Mouse (Mus musculus) embryonic facial prominence, embryonic 10.5 days (tissue): ENCODE results near the gene Olfr1217. TPM values are rescaled to one million over a fixed set of nuclear protein-coding genes. Genes with fewer than 3 reads are reported as not detected.
"Not testable (repeated sequence)": the region's sequence is repeated elsewhere in the genome, so short reads cannot be mapped to it uniquely, and the experiment has no call there.

Experiments
- DNase-seq: peaks from one replicate; pipeline ENCODE4 v3.0.0-alpha.2; 2017; ENCODE audit warnings: low spot score
- H3K27ac ChIP-seq: fragments of 300-500 bp; sonication (generic); replicated peaks from 2 replicates; pipeline ENCODE4 v1.5.1; 2016; ENCODE audit warnings: mild to moderate bottlenecking
- H3K27me3 ChIP-seq: fragments of 300-500 bp; sonication (generic); replicated peaks from 2 replicates; pipeline ENCODE4 v1.6.1; 2016; ENCODE audit warnings: low read depth, mild to moderate bottlenecking; ENCODE audit not compliant: poor library complexity, severe bottlenecking
- H3K36me3 ChIP-seq: fragments of 300-500 bp; sonication (generic); replicated peaks from 2 replicates; pipeline ENCODE4 v1.6.1; 2016; ENCODE audit warnings: mild to moderate bottlenecking, moderate library complexity
- H3K4me1 ChIP-seq: fragments of 300-500 bp; sonication (generic); 2 replicates; pipeline ENCODE4 v1.6.1; 2016
- H3K4me3 ChIP-seq: fragments of 300-500 bp; sonication (generic); 2 replicates; pipeline ENCODE4 v1.5.1; 2016; ENCODE audit warnings: mild to moderate bottlenecking, moderate library complexity
- H3K9me3 ChIP-seq: fragments of 300-500 bp; sonication (generic); 2 replicates; pipeline ENCODE4 v1.6.1; 2016; ENCODE audit warnings: mild to moderate bottlenecking
- WGBS: fragments of 180-500 bp; shearing (Covaris S2); methylation state at CpG from one replicate; pipeline ENCODE4 v1.1.7; 2016; 5-methylcytosine and 5-hydroxymethylcytosine counted together
- polyA plus RNA-seq: library from polyadenylated mRNA; unstranded; fragments of >200 nt; fragmentation: Nextera tagmentation; extraction: Ambion mirVana; gene quantifications from 2 replicates; pipeline ENCODE4 v1.2.1, GENCODE M21; 2016

The Olfr1217 gene
- not detected in 2 replicates for polyA plus RNA-seq

DNA sequence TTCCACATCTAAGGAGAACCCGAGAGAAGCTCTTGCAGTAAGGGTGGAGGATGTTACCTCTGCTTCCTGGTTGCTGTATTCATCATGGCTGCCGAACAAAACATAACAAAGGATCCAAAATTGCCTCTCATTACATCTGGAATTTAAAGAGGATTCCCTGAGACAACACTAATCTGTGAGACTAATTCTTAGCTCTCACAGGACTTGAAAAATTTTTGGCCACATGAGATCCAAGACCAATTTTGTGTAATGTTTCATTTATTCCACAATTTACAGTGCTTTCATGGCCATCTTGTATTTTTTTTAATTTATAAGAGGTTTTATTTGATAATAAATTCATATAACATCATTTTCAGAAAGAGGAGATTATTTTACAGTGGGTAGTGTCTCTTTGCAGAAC lies at the start of gene Olfr1217:
Olfr1217 (minus strand) TSS at position 101 of the 400 bp plus-strand sequence.
- DNase-seq = no peak
- H3K27ac ChIP-seq = no peak within 1 kb of the TSS
- H3K36me3 ChIP-seq = no peaks in the 10 kb centered on the region
- 80% methylated on average over 2 of the region's 2 CpGs for WGBS
- no peaks in the 10 kb centered on the region for H3K27me3 ChIP-seq
- no peaks in the 10 kb centered on the region for H3K9me3 ChIP-seq
- no peaks in the 10 kb centered on the region for H3K4me1 ChIP-seq
- H3K4me3 ChIP-seq = no peak within 1 kb of the TSS

DNA sequence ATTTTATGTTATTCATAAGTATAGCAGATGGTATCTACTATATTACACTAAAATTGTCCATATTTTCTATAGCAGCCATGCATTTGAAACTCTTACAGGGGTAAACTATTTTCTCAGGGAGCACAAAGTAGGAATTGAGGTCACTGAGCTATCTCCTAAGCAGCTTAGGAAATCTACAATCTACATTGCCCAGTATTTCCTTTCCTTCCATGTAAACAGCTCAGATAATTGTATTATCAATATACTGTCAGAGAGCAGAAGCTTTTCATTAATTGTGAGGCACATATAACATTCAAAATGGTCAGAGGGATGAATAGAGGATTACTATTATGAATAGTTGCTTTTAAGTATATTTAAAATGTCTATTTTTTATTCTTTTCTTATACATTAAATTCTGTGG lies 49.6 kb upstream of the Olfr1217 start:
- H3K36me3 ChIP-seq = no peaks in the 10 kb centered on the region
- no peaks in the 10 kb centered on the region for H3K4me1 ChIP-seq
- DNase-seq = no peak
- H3K9me3 ChIP-seq = no peaks in the 10 kb centered on the region
- no peak overlapping the region for H3K27ac ChIP-seq
- H3K4me3 ChIP-seq = no peak overlapping the region
- H3K27me3 ChIP-seq = no peaks in the 10 kb centered on the region

DNA sequence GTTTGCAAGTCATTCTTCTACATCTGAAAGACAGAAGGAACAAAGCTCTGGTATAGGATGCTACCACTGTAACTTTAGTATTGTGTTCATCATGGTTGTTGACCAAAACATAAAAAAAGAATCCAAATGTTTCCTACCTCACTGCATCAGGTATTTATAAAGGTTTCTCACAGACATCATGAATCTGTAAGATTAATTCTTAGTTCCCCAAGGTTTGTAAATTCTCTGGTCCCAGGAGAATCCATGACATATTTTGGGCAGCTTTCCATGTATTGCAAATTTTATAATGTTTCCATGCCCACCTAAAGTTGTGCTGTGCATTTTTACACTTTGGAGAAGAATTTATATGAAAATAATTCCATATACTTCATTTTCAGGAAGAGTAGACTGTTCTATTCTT lies 29.2 kb upstream of the Olfr1217 start, which contains the start of gene Olfr1218:
Olfr1218 (minus strand) TSS at position 101 of the 400 bp plus-strand sequence.
- DNase-seq = no peak
- no peaks in the 10 kb centered on the region for H3K36me3 ChIP-seq
- H3K27ac ChIP-seq = no peak within 1 kb of the TSS
- H3K4me3 ChIP-seq = no peak within 1 kb of the TSS
- no peaks in the 10 kb centered on the region for H3K9me3 ChIP-seq
- H3K27me3 ChIP-seq = no peaks in the 10 kb centered on the region
- no peaks in the 10 kb centered on the region for H3K4me1 ChIP-seq

DNA sequence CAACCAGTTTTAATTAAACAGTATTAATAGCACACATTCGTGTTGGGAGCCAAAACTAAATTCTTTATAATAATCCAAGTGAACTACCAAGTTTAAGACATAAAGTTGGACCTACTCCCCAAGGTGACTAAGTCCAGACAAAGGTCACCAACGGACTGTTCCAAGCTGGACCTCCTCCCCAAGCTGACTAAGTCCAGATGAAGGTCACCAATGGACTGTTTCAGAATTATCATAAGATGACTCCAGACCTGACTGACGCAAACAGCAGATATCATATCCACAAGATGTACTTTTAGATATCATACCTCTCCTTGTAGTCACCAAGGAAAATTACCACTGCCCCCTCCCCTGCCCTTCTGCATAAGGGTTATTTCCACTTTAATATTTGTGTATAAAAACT lies 10.4 kb downstream of the Olfr1217 start:
- H3K36me3 ChIP-seq, H3K9me3 ChIP-seq, DNase-seq, H3K27ac ChIP-seq, H3K27me3 ChIP-seq, H3K4me1 ChIP-seq, H3K4me3 ChIP-seq: not testable (repeated sequence)
- WGBS = 79% methylated on average over 3 of the region's 3 CpGs

DNA sequence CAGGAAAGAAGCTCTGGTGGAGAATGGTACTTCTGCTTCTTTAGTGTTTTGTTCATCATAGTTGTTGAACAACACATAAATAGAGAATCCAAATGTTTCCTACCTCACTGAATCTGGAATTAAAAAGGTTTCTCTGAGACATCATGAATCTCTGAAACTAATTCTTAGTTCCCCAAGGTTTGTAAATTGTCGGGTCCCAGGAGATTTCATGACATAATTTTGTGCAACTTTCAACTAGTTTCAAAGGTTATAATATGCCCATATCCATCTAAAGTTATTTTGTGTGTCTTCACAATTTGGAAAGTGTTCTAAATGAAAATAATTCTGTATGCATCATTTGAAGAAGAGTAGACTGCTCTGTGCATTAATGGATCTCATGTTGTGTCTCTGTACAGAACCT lies 13.6 kb downstream of the Olfr1217 start, which contains the start of gene Olfr1216:
Olfr1216 (minus strand) TSS at position 101 of the 400 bp plus-strand sequence.
- Histone ChIP-seq H3K9me3 (no peaks in the 10 kb centered on the region), H3K27me3 (no peaks in the 10 kb centered on the region), H3K4me3 (no peak within 1 kb of the TSS), H3K27ac (no peak within 1 kb of the TSS), H3K4me1 (no peaks in the 10 kb centered on the region), H3K36me3 (no peaks in the 10 kb centered on the region)
- no peak for DNase-seq
- 85% methylated on average over 1 of the region's 1 CpGs for WGBS

DNA sequence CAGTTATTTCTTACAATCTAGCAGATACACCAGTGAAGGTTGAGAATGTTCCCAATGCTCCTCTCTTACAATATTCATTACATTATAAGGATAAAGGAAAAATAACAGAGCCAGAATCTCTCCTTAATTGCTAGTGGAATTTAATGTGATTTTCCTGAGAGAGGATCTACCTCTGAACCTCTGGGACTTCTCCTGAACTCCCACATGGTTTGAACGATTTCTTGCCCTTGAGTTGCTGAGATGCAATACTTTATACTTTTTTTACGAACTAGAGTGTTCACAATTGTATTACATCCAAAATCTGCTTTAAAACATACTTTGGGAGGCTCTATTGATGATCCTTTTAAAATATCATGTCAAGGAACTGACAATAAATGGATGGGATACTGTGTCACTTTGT lies 25.0 kb downstream of the Olfr1217 start, which contains the start of gene Olfr1215:
Olfr1215 (minus strand) TSS at position 101 of the 400 bp plus-strand sequence.
- Histone ChIP-seq H3K4me3 (no peak within 1 kb of the TSS), H3K36me3 (no peaks in the 10 kb centered on the region), H3K9me3 (no peaks in the 10 kb centered on the region), H3K4me1 (no peaks in the 10 kb centered on the region), H3K27ac (no peak within 1 kb of the TSS), H3K27me3 (no peaks in the 10 kb centered on the region)
- 76% methylated on average over 2 of the region's 2 CpGs for WGBS
- DNase-seq = no peak

DNA sequence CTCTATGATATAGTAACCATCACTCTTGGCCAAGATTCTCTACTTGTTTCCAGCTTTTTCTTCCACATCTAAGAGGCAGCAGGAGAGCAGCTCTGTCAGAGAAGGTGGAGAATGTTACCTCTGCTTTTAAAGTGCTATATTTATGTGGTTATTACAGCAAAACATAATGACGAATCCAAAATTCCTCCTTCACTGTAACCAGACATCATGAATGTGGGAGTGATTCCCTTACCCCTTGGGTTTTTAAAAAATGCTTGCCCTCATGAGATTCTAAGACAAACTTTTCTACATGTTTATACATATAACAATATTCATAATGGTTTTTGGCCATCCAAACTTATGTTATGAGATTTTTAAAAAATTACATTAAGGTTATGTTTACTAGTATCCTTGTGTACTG lies 39.3 kb downstream of the Olfr1217 start, which contains the start of gene Olfr1214:
Olfr1214 (minus strand) TSS at position 101 of the 400 bp plus-strand sequence.
- no peak for DNase-seq
- Histone ChIP-seq H3K9me3 (no peaks in the 10 kb centered on the region), H3K27me3 (no peaks in the 10 kb centered on the region), H3K4me1 (no peaks in the 10 kb centered on the region), H3K27ac (no peak within 1 kb of the TSS), H3K36me3 (no peaks in the 10 kb centered on the region), H3K4me3 (no peak within 1 kb of the TSS)
- 91% methylated on average over 1 of the region's 1 CpGs for WGBS

DNA sequence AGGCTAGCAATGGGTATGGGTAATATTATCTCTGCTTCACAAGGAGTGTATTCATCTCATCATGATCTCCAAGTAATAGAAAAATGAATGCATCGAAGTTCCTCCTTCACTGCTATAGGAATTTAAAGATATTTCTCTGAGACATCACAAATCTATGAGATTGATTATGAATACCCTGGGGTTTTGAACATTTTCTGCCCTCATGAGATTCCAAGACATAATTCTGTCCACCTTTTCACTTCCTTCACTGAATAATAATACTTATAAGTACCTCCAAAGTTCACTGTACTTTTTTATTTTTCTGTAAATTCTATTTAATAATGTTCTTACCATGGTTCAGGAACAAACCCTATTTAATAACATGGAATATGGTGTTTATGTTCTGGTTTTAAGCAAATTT lies 51.7 kb downstream of the Olfr1217 start, which contains the start of gene Gm13762:
Gm13762 (minus strand) TSS at position 101 of the 400 bp plus-strand sequence.
- Histone ChIP-seq H3K4me3 (no peak within 1 kb of the TSS), H3K27me3 (no peaks in the 10 kb centered on the region), H3K9me3 (no peaks in the 10 kb centered on the region), H3K36me3 (no peaks in the 10 kb centered on the region), H3K4me1 (no peaks in the 10 kb centered on the region), H3K27ac (no peak within 1 kb of the TSS)
- WGBS = 88% methylated on average over 1 of the region's 1 CpGs
- no peak for DNase-seq

Other genes starting within 250 kb of the Olfr1217 start
- not detected in 2 replicates for gene Olfr1201, start 239.0 kb downstream of the Olfr1217 start, polyA plus RNA-seq
- 0.04 TPM in 1 of 2 replicates, not detected in the other for gene Olfr1202, start 217.6 kb downstream of the Olfr1217 start, polyA plus RNA-seq
- gene Olfr1205, start 202.3 kb downstream of the Olfr1217 start, polyA plus RNA-seq = not detected in 2 replicates
- gene Olfr1204, start 182.8 kb downstream of the Olfr1217 start, polyA plus RNA-seq = not detected in 2 replicates
- not detected in 2 replicates for gene Olfr1206, start 168.8 kb downstream of the Olfr1217 start, polyA plus RNA-seq
- gene Olfr1208, start 129.8 kb downstream of the Olfr1217 start, polyA plus RNA-seq = not detected in 2 replicates
- gene Olfr1209, start 116.9 kb downstream of the Olfr1217 start, polyA plus RNA-seq = not detected in 2 replicates
- not detected in 2 replicates for gene Olfr1211, start 94.0 kb downstream of the Olfr1217 start, polyA plus RNA-seq
- not detected in 2 replicates for gene Olfr1212, start 78.1 kb downstream of the Olfr1217 start, polyA plus RNA-seq
- gene Gm13762, start 51.8 kb downstream of the Olfr1217 start, polyA plus RNA-seq = not detected in 2 replicates
- gene Olfr1214, start 39.4 kb downstream of the Olfr1217 start, polyA plus RNA-seq = not detected in 2 replicates
- gene Olfr1215, start 25.1 kb downstream of the Olfr1217 start, polyA plus RNA-seq = not detected in 2 replicates
- gene Olfr1216, start 13.7 kb downstream of the Olfr1217 start, polyA plus RNA-seq = not detected in 2 replicates
- gene Olfr1218, start 29.1 kb upstream of the Olfr1217 start, polyA plus RNA-seq = not detected in 2 replicates
- gene Olfr1219, start 51.4 kb upstream of the Olfr1217 start, polyA plus RNA-seq = not detected in 2 replicates
- not detected in 2 replicates for gene Olfr1220, start 74.8 kb upstream of the Olfr1217 start, polyA plus RNA-seq
- gene Olfr1221, start 85.2 kb upstream of the Olfr1217 start, polyA plus RNA-seq = not detected in 2 replicates
- not detected in 2 replicates for gene Olfr1222, start 101.0 kb upstream of the Olfr1217 start, polyA plus RNA-seq
- not detected in 2 replicates for gene Olfr1223, start 119.5 kb upstream of the Olfr1217 start, polyA plus RNA-seq
- gene Olfr1224-ps1, start 132.0 kb upstream of the Olfr1217 start, polyA plus RNA-seq = not detected in 2 replicates
- gene Olfr1225, start 142.6 kb upstream of the Olfr1217 start, polyA plus RNA-seq = not detected in 2 replicates
- not detected in 2 replicates for gene Olfr1226, start 168.0 kb upstream of the Olfr1217 start, polyA plus RNA-seq
- gene Olfr1228, start 222.0 kb upstream of the Olfr1217 start, polyA plus RNA-seq = not detected in 2 replicates